Mouse (Mus musculus): ENCODE measurements around the gene Klf1. TPM values are rescaled to one million over a fixed set of nuclear protein-coding genes. Genes with fewer than 3 reads are reported as not detected.

Gene Klf1
- total and polyA plus RNA-seq, 3 experiments = 0.08 to 0.16 TPM; not detected in 1

- WGBS = 10% methylated on average over 9 of the region's 9 CpGs
- Histone ChIP-seq H3K4me1 (ENCODE audit: control insufficient read depth, insufficient read depth, low read length) (peaks cover 1% of the 10 kb centered on the region; the same call in 1 of the 2 replicates), H3K27ac (no peak overlapping the region), H3K9ac (ENCODE audit: low read depth, low read length) (peak overlapping the region; percentile 55), H3K36me3 (ENCODE audit: control insufficient read depth, insufficient read depth, low read length) (no peaks in the 10 kb centered on the region), H3K79me2 (replicated peaks; ENCODE audit: control insufficient read depth, insufficient read depth, low read length) (no peaks in the 10 kb centered on the region), H3K4me3 (peak overlapping the region; percentile 54), H3K27me3 (ENCODE audit: control insufficient read depth, insufficient read depth, low read length) (peaks cover 4% of the 10 kb centered on the region)
- TF ChIP-seq CTCF (IDR thresholded peaks at IDR 0.05) (no peak), POLR2A (IDR thresholded peaks at IDR 0.05; ENCODE audit: insufficient read depth, low read depth, low read length) (no peak), EP300 (IDR thresholded peaks at IDR 0.05; ENCODE audit: insufficient read depth, low read depth, low read length) (no peak)
- intact Hi-C loops (cut with DNase I) = no loop called here
- DNase-seq = no peak
Observed at GRCm38 (mm10) chr8:84913502-84913900, 11.8 kb downstream of the Klf1 start.

- H3K79me2 ChIP-seq (replicated peaks; ENCODE audit: control insufficient read depth, insufficient read depth, low read length) = no peaks in the 10 kb centered on the region
- H3K9ac ChIP-seq (ENCODE audit: low read depth, low read length) = no peak overlapping the region
- WGBS = 33% methylated on average over 4 of the region's 4 CpGs
- peaks cover 4% of the 10 kb centered on the region for H3K27me3 ChIP-seq (ENCODE audit: control insufficient read depth, insufficient read depth, low read length)
- H3K4me1 ChIP-seq (ENCODE audit: control insufficient read depth, insufficient read depth, low read length) = peaks cover 1% of the 10 kb centered on the region; the same call in 1 of the 2 replicates
- H3K4me3 ChIP-seq = no peak overlapping the region
- no peak for TF ChIP-seq POLR2A (IDR thresholded peaks at IDR 0.05; ENCODE audit: insufficient read depth, low read depth, low read length)
- peak; percentile 42 for TF ChIP-seq CTCF (IDR thresholded peaks at IDR 0.05)
- no peak for DNase-seq
- no peaks in the 10 kb centered on the region for H3K36me3 ChIP-seq (ENCODE audit: control insufficient read depth, insufficient read depth, low read length)
- intact Hi-C loops (cut with DNase I) = no loop called here
- no peak overlapping the region for H3K27ac ChIP-seq
Observed at GRCm38 (mm10) chr8:84913960-84914359, 12.2 kb downstream of the Klf1 start.

GRCm38 (mm10) chr8:84915269-84915668 lies 13.5 kb downstream of the Klf1 start:
- Histone ChIP-seq H3K4me3 (no peak overlapping the region), H3K27ac (no peak overlapping the region), H3K27me3 (ENCODE audit: control insufficient read depth, insufficient read depth, low read length) (peaks cover 4% of the 10 kb centered on the region), H3K4me1 (ENCODE audit: control insufficient read depth, insufficient read depth, low read length) (peaks cover 1% of the 10 kb centered on the region; the same call in 1 of the 2 replicates), H3K79me2 (replicated peaks; ENCODE audit: control insufficient read depth, insufficient read depth, low read length) (no peaks in the 10 kb centered on the region), H3K9ac (ENCODE audit: low read depth, low read length) (no peak overlapping the region), H3K36me3 (ENCODE audit: control insufficient read depth, insufficient read depth, low read length) (no peaks in the 10 kb centered on the region)
- no peak for DNase-seq
- WGBS = 83% methylated on average over 8 of the region's 8 CpGs
- TF ChIP-seq EP300 (IDR thresholded peaks at IDR 0.05; ENCODE audit: insufficient read depth, low read depth, low read length) (no peak), POLR2A (IDR thresholded peaks at IDR 0.05; ENCODE audit: insufficient read depth, low read depth, low read length) (no peak), CTCF (IDR thresholded peaks at IDR 0.05) (no peak)
- intact Hi-C loops (cut with DNase I) = no loop called here

GRCm38 (mm10) chr8:84917781-84918180 lies 16.1 kb downstream of the Klf1 start:
- intact Hi-C loops (cut with DNase I) = no loop called here

GRCm38 (mm10) chr8:84918646-84919045 lies 16.9 kb downstream of the Klf1 start:
- H3K4me3 ChIP-seq = no peak overlapping the region
- H3K79me2 ChIP-seq (replicated peaks; ENCODE audit: control insufficient read depth, insufficient read depth, low read length) = no peaks in the 10 kb centered on the region
- H3K9ac ChIP-seq (ENCODE audit: low read depth, low read length) = no peak overlapping the region
- no peaks in the 10 kb centered on the region for H3K36me3 ChIP-seq (ENCODE audit: control insufficient read depth, insufficient read depth, low read length)
- peaks cover 1% of the 10 kb centered on the region; the same call in 1 of the 2 replicates for H3K27me3 ChIP-seq (ENCODE audit: control insufficient read depth, insufficient read depth, low read length)
- H3K27ac ChIP-seq = no peak overlapping the region
- no peaks in the 10 kb centered on the region for H3K4me1 ChIP-seq (ENCODE audit: control insufficient read depth, insufficient read depth, low read length)
- intact Hi-C loops (cut with DNase I) = no loop called here
- TF ChIP-seq EP300 (IDR thresholded peaks at IDR 0.05; ENCODE audit: insufficient read depth, low read depth, low read length) = no peak
- no peak for TF ChIP-seq CTCF (IDR thresholded peaks at IDR 0.05)
- TF ChIP-seq POLR2A (IDR thresholded peaks at IDR 0.05; ENCODE audit: insufficient read depth, low read depth, low read length) = no peak
- 85% methylated on average over 15 of the region's 15 CpGs for WGBS
- DNase-seq = no peak

More at GRCm38 (mm10) chr8:84917781-84918180, 16.1 kb downstream of the Klf1 start:
- WGBS = 31% methylated on average over 20 of the region's 20 CpGs
- no peaks in the 10 kb centered on the region for H3K36me3 ChIP-seq (ENCODE audit: control insufficient read depth, insufficient read depth, low read length)
- H3K4me3 ChIP-seq = no peak overlapping the region
- DNase-seq = no peak
- H3K27ac ChIP-seq = no peak overlapping the region
- peaks cover 3% of the 10 kb centered on the region for H3K27me3 ChIP-seq (ENCODE audit: control insufficient read depth, insufficient read depth, low read length)
- H3K9ac ChIP-seq (ENCODE audit: low read depth, low read length) = no peak overlapping the region
- no peaks in the 10 kb centered on the region for H3K79me2 ChIP-seq (replicated peaks; ENCODE audit: control insufficient read depth, insufficient read depth, low read length)
- no peaks in the 10 kb centered on the region; the same call in 1 of the 2 replicates for H3K4me1 ChIP-seq (ENCODE audit: control insufficient read depth, insufficient read depth, low read length)
- no peak for TF ChIP-seq CTCF (IDR thresholded peaks at IDR 0.05)
- no peak for TF ChIP-seq POLR2A (IDR thresholded peaks at IDR 0.05; ENCODE audit: insufficient read depth, low read depth, low read length)
- TF ChIP-seq EP300 (IDR thresholded peaks at IDR 0.05; ENCODE audit: insufficient read depth, low read depth, low read length) = no peak

- intact Hi-C loops (cut with DNase I) = no loop called here
- DNase-seq = no peak
- WGBS = 11% methylated on average over 2 of the region's 2 CpGs
Observed at GRCm38 (mm10) chr8:84921596-84921995, 19.9 kb downstream of the Klf1 start.

More at GRCm38 (mm10) chr8:84921596-84921995, 19.9 kb downstream of the Klf1 start:
- Histone ChIP-seq H3K4me3 (no peak overlapping the region), H3K9ac (ENCODE audit: low read depth, low read length) (no peak overlapping the region), H3K27ac (no peak overlapping the region), H3K4me1 (ENCODE audit: control insufficient read depth, insufficient read depth, low read length) (no peaks in the 10 kb centered on the region), H3K27me3 (ENCODE audit: control insufficient read depth, insufficient read depth, low read length) (peaks cover 2% of the 10 kb centered on the region; the same call in 1 of the 2 replicates), H3K79me2 (replicated peaks; ENCODE audit: control insufficient read depth, insufficient read depth, low read length) (no peaks in the 10 kb centered on the region), H3K36me3 (ENCODE audit: control insufficient read depth, insufficient read depth, low read length) (no peaks in the 10 kb centered on the region)
- TF ChIP-seq CTCF (IDR thresholded peaks at IDR 0.05) (no peak), EP300 (IDR thresholded peaks at IDR 0.05; ENCODE audit: insufficient read depth, low read depth, low read length) (no peak), POLR2A (IDR thresholded peaks at IDR 0.05; ENCODE audit: insufficient read depth, low read depth, low read length) (no peak)
